Mouse (Mus musculus) WW6 (cell line): ENCODE data around the gene Gas1.

Experiments
- DNase-seq: peaks from one replicate; pipeline ENCODE4 v3.0.0-alpha.2; 2013; ENCODE audit warnings: low read depth, low spot score

Gas1 gene

DNA sequence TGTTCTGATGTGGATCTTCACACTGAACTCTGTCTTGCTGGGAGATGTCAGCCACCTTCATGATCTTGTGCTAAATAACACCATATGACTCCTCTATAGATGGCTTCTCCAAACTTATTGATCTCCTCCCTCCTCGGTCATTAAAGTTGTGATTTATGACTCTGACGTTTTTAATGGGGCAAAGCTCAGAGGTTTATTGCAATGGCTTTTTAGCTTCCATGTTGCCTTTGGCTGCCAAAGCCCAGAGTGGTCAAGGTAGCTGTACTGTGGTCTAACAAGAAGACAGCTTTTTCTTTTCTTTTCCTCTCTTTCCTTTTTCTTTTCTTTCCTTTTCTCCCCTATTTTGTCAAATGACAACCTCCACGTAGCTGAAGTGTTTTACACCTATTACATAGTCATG is 52.1 kb downstream of the Gas1 start:
- DNase-seq, result no peak

DNA sequence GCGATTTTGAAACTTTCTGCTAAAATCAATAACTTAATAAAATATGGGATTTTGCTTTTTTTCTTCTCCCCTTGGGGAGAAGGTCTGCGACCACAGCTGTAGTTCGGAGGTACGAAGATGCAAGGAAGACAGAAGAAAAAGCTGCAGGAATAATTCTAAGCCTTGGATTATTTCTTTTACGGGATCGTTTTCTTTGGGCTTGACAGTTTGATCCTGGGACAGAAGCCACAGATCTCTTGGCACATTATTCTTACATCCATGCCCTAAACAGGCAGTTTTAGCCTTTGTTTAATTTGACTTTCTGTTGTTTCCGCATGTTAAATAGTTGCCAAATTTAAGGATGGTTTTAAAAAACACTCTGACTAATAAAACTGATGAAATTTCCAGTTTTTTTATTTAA is 52.7 kb downstream of the Gas1 start:
- DNase-seq, result no peak
